Mouse (Mus musculus) CD4-positive, CD25-positive, alpha-beta regulatory T cell, adult 4 months (primary cell): Measurements from ENCODE around the gene Slc7a10. TPM values are rescaled to one million over a fixed set of nuclear protein-coding genes. Genes with fewer than 3 reads are reported as not detected.
A peak's percentile ranks its signal among the peaks of the same experiment; 100 is the strongest.

Experiments used
- ATAC-seq: one replicate; pipeline ENCODE4 v1.8.0; 2017
- polyA plus RNA-seq, 2 experiments: library from polyadenylated mRNA; unstranded; fragments of 100-300 nt; shearing (Covaris generic); gene quantifications; one replicate each; pipeline ENCODE4 v1.2.1; 2017

Slc7a10 gene
- polyA plus RNA-seq = 1 to 10 TPM; 6.7 to 7.4 TPM

- ATAC-seq = no peak
Observed at GRCm38 (mm10) chr7:35185889-35186569, at the start of gene Slc7a10. Gene Slc7a10, plus strand, starts transcription at chr7:35186385.

- ATAC-seq = no peak
Observed at GRCm38 (mm10) chr7:35137524-35137923, 48.7 kb upstream of the Slc7a10 start.

GRCm38 (mm10) chr7:35138481-35138880 is 47.7 kb upstream of the Slc7a10 start:
- ATAC-seq = no peak

DNA sequence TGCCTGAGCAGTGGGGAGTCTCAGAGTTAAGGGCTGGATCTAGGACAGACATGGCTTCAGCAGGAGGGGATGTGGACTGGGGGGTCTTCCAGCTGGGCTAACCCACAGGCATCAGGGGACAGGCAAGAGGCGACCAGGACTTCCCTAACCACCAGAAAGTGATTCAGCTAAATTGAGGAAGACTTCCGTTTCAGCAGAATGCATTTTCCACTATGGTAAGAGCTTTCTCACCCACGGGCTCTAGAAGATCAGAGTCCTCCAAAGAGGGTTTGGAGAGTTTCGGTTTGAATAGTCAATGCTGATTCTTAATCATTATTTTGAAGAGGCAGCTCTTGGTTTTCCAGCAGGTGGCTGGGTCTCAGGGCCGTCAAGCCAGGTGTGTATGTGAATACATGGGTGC is 46.3 kb upstream of the Slc7a10 start:
- peak; percentile 64 for ATAC-seq

GRCm38 (mm10) chr7:35141519-35141918 is 44.7 kb upstream of the Slc7a10 start:
- no peak for ATAC-seq

- no peak for ATAC-seq
Observed at GRCm38 (mm10) chr7:35142522-35142921, 43.7 kb upstream of the Slc7a10 start.

- ATAC-seq = no peak
Observed at GRCm38 (mm10) chr7:35143864-35144618, 42.1 kb upstream of the Slc7a10 start.

GRCm38 (mm10) chr7:35145068-35145467 is 41.1 kb upstream of the Slc7a10 start:
- ATAC-seq = no peak

DNA sequence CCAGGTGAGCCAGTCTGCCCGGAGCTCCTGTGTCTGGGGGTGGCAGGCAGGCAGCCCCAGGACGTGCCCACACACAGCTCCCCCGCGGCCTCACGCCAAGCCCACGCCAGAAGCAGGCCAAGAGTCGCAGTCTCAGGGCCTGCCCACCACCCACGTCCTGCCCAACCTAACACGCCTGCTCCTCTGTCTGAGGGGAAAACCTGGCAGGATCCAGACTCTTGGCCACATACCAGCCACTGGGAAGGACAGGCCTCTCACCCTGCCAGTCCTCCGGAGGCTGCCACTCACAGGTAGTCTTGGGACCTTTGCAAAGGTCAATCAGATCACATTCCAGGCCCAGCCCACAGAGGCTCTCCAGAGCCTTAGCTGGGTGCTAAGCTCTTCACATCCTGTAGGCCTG is 39.9 kb upstream of the Slc7a10 start:
- no peak for ATAC-seq

DNA sequence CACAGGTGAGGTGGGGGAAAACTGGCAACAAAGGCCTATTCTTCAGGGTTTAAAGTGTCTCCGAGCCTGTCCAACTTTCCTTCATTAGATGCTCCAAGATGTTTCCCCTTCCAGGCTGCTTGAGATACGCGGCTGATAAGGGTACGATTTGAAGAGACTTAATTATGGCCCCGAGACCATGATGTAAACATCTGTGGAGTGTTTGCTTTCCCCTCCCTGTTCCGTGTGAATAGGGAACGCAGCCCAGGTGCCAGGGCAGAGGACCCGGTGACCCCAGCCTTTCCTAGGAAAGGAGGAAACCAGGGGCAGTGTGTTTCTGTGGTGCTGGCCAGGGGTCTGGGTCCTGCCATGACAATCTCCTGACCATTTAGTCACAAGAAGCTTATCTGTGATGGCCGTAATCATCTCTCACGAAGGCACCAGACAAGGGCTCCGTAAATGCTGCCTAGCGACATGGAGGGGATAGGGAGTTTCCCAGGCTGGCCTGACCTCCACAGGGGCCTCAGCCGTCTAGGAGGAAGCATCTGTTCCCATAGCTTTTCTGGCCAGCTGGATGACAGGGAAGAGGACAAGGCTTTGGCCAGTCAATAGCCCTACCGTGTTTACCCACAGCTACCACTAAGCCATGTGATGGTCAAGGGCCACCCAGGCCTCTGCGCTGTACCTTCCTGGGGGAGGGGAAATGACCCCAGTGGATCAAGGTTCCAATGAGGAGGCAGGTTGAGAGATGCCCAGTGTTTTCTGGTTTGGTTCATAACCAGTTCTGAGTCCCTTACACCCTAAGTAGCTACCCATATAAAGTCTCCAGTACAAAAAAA is 36.4 kb upstream of the Slc7a10 start:
- no peak for ATAC-seq

DNA sequence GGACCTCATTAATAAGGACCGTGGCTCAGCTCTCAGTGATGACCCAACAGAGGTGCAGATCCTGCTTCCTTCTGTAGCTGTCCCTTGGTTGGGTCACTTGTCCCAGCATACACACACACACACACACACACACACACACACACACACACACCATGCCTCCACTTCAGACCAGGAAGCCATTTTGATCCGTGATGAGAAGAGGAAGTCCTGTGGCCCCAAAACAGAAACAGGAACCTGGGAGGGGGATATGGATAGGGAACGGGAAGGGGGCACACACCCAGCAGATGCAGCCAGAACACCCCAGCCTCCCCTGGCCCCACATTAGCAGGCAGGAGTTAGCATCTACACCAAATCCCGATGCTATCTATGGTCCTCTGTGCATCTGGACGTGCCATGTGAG is 35.3 kb upstream of the Slc7a10 start:
- no peak for ATAC-seq

DNA sequence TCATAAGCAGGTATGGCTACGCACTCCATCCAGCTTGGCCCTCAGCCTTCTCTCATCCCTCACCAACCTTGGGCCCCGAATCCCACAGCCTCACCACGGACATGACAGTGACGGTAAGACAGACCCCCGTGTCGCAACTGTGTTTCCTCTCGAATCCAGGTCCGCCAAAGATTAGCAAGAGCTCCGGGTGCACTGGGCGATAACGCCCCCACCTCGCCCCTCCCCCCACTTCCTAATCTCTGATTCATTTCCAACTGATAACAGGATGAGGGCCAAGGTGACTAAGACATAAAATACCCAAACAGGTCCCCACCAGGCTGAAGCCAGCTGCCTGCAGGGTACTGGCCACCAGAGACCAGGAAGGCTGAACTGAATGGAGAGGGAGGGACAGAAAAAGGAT is 31.7 kb upstream of the Slc7a10 start:
- no peak for ATAC-seq

DNA sequence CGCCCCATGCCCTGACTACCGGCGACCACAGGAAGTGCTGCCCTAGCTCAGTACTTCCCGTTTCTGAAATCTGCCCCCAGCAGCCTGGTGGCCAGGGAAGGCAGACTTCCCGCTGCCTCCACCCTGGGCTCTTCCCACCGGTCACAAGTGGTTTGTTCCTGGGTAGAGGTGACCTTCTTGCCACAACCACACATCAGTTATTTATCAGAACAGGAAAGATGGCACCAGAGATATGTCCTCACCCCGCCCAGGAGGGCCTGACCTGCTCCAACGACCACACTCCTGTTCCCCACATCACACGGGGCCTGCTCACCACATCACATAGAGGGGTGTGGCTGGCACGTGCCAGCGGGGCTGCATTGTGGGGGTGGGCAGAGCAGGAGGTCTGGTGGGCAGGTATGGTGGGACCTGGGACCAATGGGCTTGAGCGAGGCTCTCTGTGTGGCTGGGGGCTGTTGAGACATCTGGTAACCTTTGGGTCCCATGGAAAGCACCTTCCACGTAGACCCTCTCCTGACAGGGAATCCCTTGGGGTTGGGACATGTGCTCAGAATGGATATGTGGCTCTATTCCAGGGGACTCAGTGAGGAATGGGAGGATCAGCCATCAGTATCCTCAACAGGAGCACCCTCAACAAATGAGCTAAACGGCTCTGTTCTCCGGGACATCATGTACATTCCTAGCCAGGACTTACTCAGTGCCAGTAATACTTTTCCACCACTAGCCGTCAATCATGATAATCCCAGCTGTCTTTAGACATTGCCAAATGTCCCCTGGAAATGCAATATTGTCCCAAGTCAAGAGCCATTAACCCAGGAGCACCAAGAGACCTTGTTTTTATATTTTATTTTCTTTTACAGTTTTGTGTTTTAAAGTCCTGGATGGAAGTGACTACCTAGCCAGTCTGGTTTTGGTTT is 29.4 kb upstream of the Slc7a10 start:
- ATAC-seq = no peak

DNA sequence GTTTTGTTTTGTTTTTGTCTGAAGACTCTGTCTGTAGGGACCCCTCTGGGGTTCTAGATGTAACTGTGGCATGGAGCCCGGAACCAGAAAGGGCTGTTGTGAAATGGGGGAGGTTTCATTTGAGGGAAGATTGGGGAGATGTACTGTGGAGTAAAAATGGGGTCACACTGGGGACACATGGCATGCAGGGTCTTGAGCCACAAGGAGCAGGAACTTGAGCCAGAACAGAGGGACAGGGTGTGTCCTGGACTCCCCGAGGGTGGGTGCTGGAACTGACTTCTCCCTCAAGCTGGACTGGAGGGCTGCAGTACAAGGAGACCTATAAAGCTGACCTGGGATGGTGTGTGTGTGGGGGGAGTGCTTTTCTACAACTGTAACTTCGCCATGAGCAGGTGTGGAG is 28.7 kb upstream of the Slc7a10 start:
- ATAC-seq = no peak

GRCm38 (mm10) chr7:35162443-35162842 is 23.7 kb upstream of the Slc7a10 start:
- ATAC-seq = no peak

GRCm38 (mm10) chr7:35163600-35163999 is 22.6 kb upstream of the Slc7a10 start:
- ATAC-seq = no peak

- ATAC-seq = no peak
Observed at GRCm38 (mm10) chr7:35164131-35164530, 22.1 kb upstream of the Slc7a10 start.

GRCm38 (mm10) chr7:35166988-35167387 is 19.2 kb upstream of the Slc7a10 start:
- no peak for ATAC-seq

DNA sequence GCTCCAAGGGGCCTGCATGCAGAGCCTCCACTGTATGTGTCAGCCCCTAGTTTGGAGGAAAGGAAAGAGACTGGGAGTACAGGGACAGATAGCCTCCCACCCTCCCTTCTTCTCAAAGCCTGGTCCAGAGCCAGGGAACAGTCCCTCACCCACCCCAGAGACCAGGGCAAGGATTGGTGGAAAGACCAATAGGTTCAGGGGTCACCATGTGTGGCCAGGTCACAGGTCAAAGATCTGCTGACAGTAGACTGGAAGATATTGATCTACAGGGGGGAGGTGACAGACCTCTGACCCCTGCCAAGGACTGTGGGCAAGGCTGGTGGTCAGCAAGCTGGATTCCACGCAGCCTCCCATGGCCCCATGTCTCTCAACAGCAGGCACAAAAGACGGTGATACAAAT is 18.3 kb upstream of the Slc7a10 start:
- ATAC-seq = no peak

GRCm38 (mm10) chr7:35169341-35169740 is 16.8 kb upstream of the Slc7a10 start:
- ATAC-seq = peak; percentile 66

- ATAC-seq = peak; percentile 67
Observed at GRCm38 (mm10) chr7:35171867-35172382, 14.3 kb upstream of the Slc7a10 start.

DNA sequence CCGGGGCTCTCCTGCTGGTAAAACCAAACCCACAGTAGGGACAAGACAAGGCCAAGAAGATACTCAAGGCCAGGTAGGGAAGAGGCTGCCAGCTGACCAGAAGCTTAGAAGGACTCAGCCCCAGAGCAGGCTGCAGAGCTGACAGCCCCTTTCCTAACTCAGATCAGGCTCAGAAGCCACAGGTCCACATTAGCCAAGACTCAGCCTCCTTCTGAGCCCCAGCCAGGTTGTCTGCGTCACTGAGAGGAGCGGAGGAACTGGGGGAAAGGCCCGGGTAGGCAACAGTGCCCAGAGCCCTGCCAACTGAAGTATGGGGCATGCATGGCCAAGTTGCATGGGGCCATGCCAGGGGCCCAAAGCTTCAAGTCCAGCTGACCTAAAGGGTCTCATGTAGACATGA is 13.7 kb upstream of the Slc7a10 start:
- ATAC-seq = no peak
